Mouse (Mus musculus): ENCODE data around the gene Gk2. TPM values are rescaled to one million over a fixed set of nuclear protein-coding genes. Genes with fewer than 3 reads are reported as not detected.
A peak's percentile ranks its signal among the peaks of the same experiment; 100 is the strongest.

Gk2 gene
- not detected in 2 replicates for total RNA-seq (2014; rRNA removed)
- not detected in 2 replicates for polyA plus RNA-seq (2015; fragmentation: Nextera tagmentation; extraction: Ambion mirVana)

- Histone ChIP-seq H3K4me1 (ENCODE audit: insufficient read depth) (no peaks in the 10 kb centered on the region), H3K4me3 (ENCODE audit: low read depth, low read length) (no peak within 1 kb of the TSS), H3K36me3 (ENCODE audit: insufficient read depth) (no peaks in the 10 kb centered on the region), H3K9me3 (ENCODE audit: low read length) (no peaks in the 10 kb centered on the region), H3K9ac (no peak within 1 kb of the TSS), H3K27me3 (ENCODE audit: insufficient read depth, low read length) (no peaks in the 10 kb centered on the region), H3K4me2 (ENCODE audit: low read depth) (no peak within 1 kb of the TSS), H3K27ac (ENCODE audit: low read depth, low read length) (no peak within 1 kb of the TSS)
- DNase-seq, result no peak
- ATAC-seq, result no peak
- no peak for TF ChIP-seq CTCF (IDR thresholded peaks at IDR 0.05; ENCODE audit: low read depth)
- 95% methylated on average over 10 of the region's 10 CpGs for WGBS
Measured at GRCm38 (mm10) chr5:97456816-97457215, at the start of gene Gk2. TSS of gene Gk2 (minus strand) at chr5:97457021.

DNA sequence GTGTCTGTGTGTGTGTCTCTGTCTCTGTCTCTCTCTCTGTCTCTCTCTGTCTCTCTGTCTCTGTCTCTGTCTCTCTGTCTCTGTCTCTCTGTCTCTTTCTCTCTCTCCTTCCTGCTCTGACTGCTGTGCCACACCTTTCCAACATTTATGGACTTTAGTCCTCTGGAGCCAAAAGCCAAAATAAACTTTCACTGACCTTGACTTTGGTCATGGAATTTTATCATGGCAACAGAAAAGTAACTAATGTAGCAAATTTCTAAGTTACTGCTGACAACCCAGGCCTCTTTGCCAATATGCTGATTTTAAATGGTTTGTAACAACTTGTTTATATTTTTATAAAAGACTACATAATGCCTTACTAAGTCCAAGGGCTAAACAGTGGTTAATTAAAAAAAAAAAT, 41.2 kb upstream of the Gk2 start:
- Histone ChIP-seq H3K36me3 (ENCODE audit: insufficient read depth) (no peaks in the 10 kb centered on the region), H3K27me3 (ENCODE audit: insufficient read depth, low read length) (no peaks in the 10 kb centered on the region), H3K9me3 (ENCODE audit: low read length) (no peaks in the 10 kb centered on the region), H3K27ac (ENCODE audit: low read depth, low read length) (no peak overlapping the region), H3K4me3 (ENCODE audit: low read depth, low read length) (no peak overlapping the region), H3K4me1 (ENCODE audit: insufficient read depth) (no peaks in the 10 kb centered on the region), H3K4me2 (ENCODE audit: low read depth) (no peak overlapping the region), H3K9ac (no peak overlapping the region)
- no peak for TF ChIP-seq CTCF (IDR thresholded peaks at IDR 0.05; ENCODE audit: low read depth)
- no peak for DNase-seq
- ATAC-seq, result no peak

- Histone ChIP-seq H3K9ac (no peak overlapping the region), H3K4me2 (ENCODE audit: low read depth) (no peak overlapping the region), H3K36me3 (ENCODE audit: insufficient read depth) (no peaks in the 10 kb centered on the region), H3K27ac (ENCODE audit: low read depth, low read length) (no peak overlapping the region), H3K4me1 (ENCODE audit: insufficient read depth) (no peaks in the 10 kb centered on the region), H3K9me3 (ENCODE audit: low read length) (no peaks in the 10 kb centered on the region), H3K27me3 (ENCODE audit: insufficient read depth, low read length) (no peaks in the 10 kb centered on the region), H3K4me3 (ENCODE audit: low read depth, low read length) (no peak overlapping the region)
- ATAC-seq (no peak), DNase-seq (no peak)
- 44% methylated on average over 5 of the region's 5 CpGs for WGBS
- no peak for TF ChIP-seq CTCF (IDR thresholded peaks at IDR 0.05; ENCODE audit: low read depth)
Measured at GRCm38 (mm10) chr5:97495488-97496092, 38.8 kb upstream of the Gk2 start.

DNA sequence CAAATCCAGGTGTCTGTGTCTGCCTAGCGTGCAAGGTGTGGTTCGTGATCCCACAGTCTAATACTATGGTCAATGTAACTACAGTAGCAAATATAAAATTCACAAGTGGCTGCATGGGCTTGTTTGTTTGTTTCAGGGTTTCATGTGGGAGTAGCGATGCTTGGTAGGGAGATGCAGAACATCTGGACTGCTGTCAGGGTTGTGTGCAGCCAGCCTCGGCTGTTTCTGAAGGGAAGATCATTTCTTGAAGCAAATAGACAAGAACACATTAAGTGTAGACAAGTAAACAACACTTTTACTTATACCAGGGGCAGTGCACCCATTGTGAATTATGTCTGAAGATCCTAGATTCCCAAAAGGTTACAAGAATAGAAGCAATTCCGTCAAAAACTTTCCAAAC, 36.6 kb upstream of the Gk2 start:
- Histone ChIP-seq H3K4me3 (ENCODE audit: low read depth, low read length) (no peak overlapping the region), H3K27me3 (ENCODE audit: insufficient read depth, low read length) (no peaks in the 10 kb centered on the region), H3K36me3 (ENCODE audit: insufficient read depth) (no peaks in the 10 kb centered on the region), H3K9ac (no peak overlapping the region), H3K4me2 (ENCODE audit: low read depth) (no peak overlapping the region), H3K27ac (ENCODE audit: low read depth, low read length) (no peak overlapping the region), H3K9me3 (ENCODE audit: low read length) (no peaks in the 10 kb centered on the region), H3K4me1 (ENCODE audit: insufficient read depth) (no peaks in the 10 kb centered on the region)
- ATAC-seq (no peak), DNase-seq (no peak)
- 88% methylated on average over 5 of the region's 5 CpGs for WGBS
- TF ChIP-seq CTCF (IDR thresholded peaks at IDR 0.05; ENCODE audit: low read depth), result no peak

DNA sequence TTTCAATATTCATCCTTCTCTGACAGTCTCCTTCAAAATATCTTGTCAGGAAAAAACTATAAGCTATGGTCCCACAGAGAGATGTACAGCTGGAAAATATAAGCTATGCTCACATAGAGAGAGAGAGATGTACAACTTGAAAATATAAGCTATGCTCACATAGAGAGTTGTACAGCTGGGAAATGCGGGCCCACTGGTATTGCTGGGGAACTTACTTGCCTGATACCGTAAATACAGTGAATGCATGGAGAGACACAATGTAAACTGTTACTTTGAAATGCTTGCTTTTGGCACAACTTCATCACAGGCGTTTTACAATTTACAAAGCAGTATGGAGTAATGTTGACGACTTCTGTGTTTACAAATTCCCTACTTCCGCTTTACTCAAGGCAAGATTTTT, 29.3 kb upstream of the Gk2 start:
- Histone ChIP-seq H3K9ac (no peak overlapping the region), H3K27ac (ENCODE audit: low read depth, low read length) (no peak overlapping the region), H3K36me3 (ENCODE audit: insufficient read depth) (no peaks in the 10 kb centered on the region), H3K9me3 (ENCODE audit: low read length) (peaks cover 5% of the 10 kb centered on the region; the same call in 1 of the 2 replicates), H3K4me3 (ENCODE audit: low read depth, low read length) (no peak overlapping the region), H3K27me3 (ENCODE audit: insufficient read depth, low read length) (no peaks in the 10 kb centered on the region), H3K4me1 (ENCODE audit: insufficient read depth) (no peaks in the 10 kb centered on the region), H3K4me2 (ENCODE audit: low read depth) (no peak overlapping the region)
- 61% methylated on average over 5 of the region's 5 CpGs for WGBS
- no peak for TF ChIP-seq CTCF (IDR thresholded peaks at IDR 0.05; ENCODE audit: low read depth)
- DNase-seq (no peak), ATAC-seq (no peak)

DNA sequence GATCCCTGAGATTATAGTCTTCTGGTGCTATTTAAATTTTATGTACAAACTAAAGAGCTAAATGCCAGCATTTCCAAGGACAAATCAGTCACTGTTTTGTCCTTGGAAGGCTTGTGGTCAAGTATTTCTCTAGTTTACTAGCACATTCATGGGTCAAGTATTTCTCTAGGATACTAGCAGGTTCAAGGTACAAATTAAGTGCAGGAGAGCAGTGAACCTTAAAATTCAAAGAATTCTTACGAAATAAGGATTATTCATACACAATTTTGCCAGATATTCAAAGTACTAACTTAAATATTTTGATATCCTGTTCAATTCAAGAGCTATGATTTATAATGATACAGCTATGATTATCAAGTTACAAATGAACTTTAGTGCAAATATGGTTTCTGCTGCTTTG, 23.2 kb upstream of the Gk2 start:
- no peak overlapping the region for H3K4me3 ChIP-seq (ENCODE audit: low read depth, low read length)
- ATAC-seq (no peak), DNase-seq (no peak)
- H3K4me2 ChIP-seq (ENCODE audit: low read depth), result no peak overlapping the region
- peaks cover 5% of the 10 kb centered on the region; the same call in 1 of the 2 replicates for H3K9me3 ChIP-seq (ENCODE audit: low read length)
- 65% methylated on average over 1 of the region's 1 CpGs for WGBS
- H3K27ac ChIP-seq (ENCODE audit: low read depth, low read length), result no peak overlapping the region
- no peaks in the 10 kb centered on the region for H3K4me1 ChIP-seq (ENCODE audit: insufficient read depth)
- H3K27me3 ChIP-seq (ENCODE audit: insufficient read depth, low read length), result no peaks in the 10 kb centered on the region
- no peak overlapping the region for H3K9ac ChIP-seq
- H3K36me3 ChIP-seq (ENCODE audit: insufficient read depth), result no peaks in the 10 kb centered on the region
- TF ChIP-seq CTCF (IDR thresholded peaks at IDR 0.05; ENCODE audit: low read depth), result no peak

GRCm38 (mm10) chr5:97467246-97467645, 10.4 kb upstream of the Gk2 start:
- Histone ChIP-seq H3K4me1 (ENCODE audit: insufficient read depth) (no peaks in the 10 kb centered on the region), H3K4me3 (ENCODE audit: low read depth, low read length) (no peak overlapping the region), H3K9me3 (ENCODE audit: low read length) (no peaks in the 10 kb centered on the region), H3K9ac (no peak overlapping the region), H3K27ac (ENCODE audit: low read depth, low read length) (no peak overlapping the region), H3K4me2 (ENCODE audit: low read depth) (no peak overlapping the region), H3K27me3 (ENCODE audit: insufficient read depth, low read length) (no peaks in the 10 kb centered on the region), H3K36me3 (ENCODE audit: insufficient read depth) (no peaks in the 10 kb centered on the region)
- ATAC-seq, result no peak
- no peak for TF ChIP-seq CTCF (IDR thresholded peaks at IDR 0.05; ENCODE audit: low read depth)
- 64% methylated on average over 7 of the region's 7 CpGs for WGBS
- DNase-seq, result peak; percentile 5
